Mouse (Mus musculus): ENCODE results near the gene Ints1.

GRCm38 (mm10) chr5:139804107-139804551, 28.7 kb upstream of the Ints1 start:
- TF ChIP-seq CTCF (IDR thresholded peaks at IDR 0.05; ENCODE audit: borderline replicate concordance, insufficient read depth, low read length) (no peak; the same call in 1 of the 2 replicates), POLR2A (IDR thresholded peaks at IDR 0.05; ENCODE audit: low read depth, low read length) (no peak)
